ENCODE assay signal across 20 mouse cellular contexts in the genomic region with DNA sequence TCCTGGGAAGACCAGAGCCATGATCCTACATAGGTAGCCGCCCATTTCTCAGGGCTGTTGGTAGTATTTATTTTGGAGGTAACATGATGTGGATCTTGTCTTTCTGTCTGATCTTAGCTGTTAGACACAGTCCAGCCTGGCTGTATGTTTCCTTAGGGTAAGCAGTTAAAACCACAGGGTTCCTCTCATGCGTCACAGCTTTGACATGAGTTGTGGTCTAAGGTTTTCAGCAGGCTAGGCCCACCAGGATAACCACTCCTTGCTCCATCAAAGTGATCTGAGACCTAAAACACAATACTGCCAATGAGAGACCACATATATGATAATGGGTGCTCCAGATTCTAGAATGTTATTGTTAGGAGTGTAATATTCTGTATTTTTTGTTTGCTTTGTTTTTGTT.
"Had no signal": no experiment of that assay in that cellular context is flagged by ENCODE, and none has a peak within 500 bp of the region (broad histone marks: within the 10 kb centered on the region; RNA-seq: fewer than 3 reads in every experiment).

No protein-coding gene starts in this region.

- DNase-seq: gastrocnemius, adult 2 months; gastrocnemius, postnatal 10 days; gastrocnemius, postnatal 25 days; heart, adult 11 months; heart, adult 2 months; heart, postnatal 14 days; heart, postnatal 36 days; kidney, adult 18-20 months; kidney, adult 8-10 months; kidney, postnatal 10 days; kidney, postnatal 25 days; kidney, postnatal 4 days; layer of hippocampus, adult 9-11 months; layer of hippocampus, postnatal 36 days; left cerebral cortex, postnatal 4 days had no signal

- ATAC-seq: hindbrain, embryonic 16.5 days; inflammation-experienced regulatory T-cells, adult 6 months; intestine, embryonic 15.5 days; intestine, postnatal 0 days; liver, embryonic 12.5 days had no signal
